Mouse (Mus musculus) C3H10T1/2 (cell line): ENCODE measurements around the gene Cox6b2. TPM values are rescaled to one million over a fixed set of nuclear protein-coding genes. Genes with fewer than 3 reads are reported as not detected.

Source experiments
- polyA plus RNA-seq, 2 experiments: library from polyadenylated mRNA; unstranded; fragments of >200 nt; fragmentation: generic; extraction: Trizol; gene quantifications; one replicate each; pipeline ENCODE4 v1.2.1; 2012; ENCODE audit warnings: missing spikeins in 2 of 2

Gene Cox6b2
- under 1 TPM; 0.08 to 0.26 TPM for polyA plus RNA-seq

DNA sequence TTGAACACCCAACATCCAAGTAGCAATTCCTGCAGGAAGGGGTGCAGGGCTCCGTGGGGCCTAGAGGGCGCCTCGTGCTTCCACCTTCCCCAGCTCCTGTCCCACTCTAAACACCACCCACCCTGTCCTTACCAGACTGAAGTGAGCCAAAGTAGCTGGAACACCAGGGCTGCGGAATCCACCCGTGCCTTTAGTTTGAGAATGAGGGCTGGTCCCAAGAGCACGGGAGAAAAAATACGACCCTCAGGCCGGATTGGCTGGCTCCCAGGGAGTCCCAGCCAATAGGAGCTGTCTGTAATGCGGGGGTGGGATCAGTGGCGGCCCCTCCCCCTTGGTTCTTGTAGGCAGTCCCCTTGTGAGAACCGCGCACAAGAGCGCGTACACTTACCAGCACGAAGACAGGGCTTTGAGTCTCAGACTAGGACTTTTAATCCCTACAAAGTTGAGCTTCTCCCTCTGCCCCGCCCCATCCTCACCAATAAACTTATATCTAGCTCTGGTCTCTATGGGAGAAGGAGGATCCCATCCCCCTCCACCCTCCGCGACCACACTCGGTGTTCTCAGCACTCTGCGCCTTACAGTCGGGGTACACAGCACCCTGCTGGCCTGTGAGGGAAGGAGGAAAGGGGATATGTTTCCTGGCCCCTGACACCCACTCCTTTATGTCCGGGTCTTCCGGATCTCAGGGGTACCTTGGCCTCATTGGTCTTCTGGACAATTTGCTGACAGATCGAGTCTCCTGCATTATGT is at the start of gene Cox6b2:
Gene Cox6b2 (minus strand): TSS at position 274 of the 750 bp plus-strand sequence.

DNA sequence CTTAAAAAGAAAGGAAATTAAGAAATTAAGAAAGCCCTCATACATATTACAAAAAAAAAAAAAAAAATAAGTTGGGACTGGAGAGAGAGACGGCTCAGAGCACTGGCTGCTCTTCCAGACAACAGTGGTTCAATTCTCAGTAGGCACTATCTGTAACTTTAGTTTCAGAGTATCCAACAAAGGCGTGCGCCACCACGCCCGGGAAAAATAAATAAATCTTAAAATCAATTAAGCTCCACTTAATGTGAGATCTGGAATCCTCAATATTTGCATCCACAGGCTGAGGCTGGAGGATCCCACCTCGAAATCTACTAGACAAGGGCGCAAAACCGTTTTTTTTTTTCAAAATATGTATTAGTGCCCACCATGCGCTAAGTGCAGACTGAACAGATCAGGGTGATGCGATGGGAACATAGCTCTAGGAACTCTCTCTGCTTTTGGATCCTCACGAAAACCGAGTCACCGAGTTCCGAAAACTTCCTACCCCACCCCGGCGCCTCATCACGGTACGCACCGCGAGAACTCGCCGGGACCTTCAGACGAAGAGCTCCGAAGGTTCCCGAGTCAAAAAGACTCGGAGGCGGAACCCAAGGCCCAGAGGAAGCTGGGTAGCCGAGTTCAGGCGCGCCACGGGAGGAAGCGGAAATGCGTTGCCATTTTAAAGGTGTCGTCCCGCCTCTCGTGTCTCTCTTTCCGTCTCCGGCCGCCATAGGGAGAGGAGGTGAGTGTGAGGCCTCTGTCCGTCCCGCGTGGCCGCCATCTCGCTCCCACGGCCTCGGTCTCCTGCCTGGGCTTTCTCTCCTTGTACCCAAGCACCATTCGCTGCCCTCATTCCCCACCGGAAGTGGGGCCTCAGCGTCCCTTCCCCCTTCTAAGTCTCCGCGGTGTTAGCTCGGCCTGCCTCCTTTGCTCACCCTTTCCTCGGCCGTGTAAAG is 39.7 kb upstream of the Cox6b2 start, which contains the start of gene Rpl28:
Gene Rpl28 (plus strand): TSS at position 597 of the 935 bp plus-strand sequence.

DNA sequence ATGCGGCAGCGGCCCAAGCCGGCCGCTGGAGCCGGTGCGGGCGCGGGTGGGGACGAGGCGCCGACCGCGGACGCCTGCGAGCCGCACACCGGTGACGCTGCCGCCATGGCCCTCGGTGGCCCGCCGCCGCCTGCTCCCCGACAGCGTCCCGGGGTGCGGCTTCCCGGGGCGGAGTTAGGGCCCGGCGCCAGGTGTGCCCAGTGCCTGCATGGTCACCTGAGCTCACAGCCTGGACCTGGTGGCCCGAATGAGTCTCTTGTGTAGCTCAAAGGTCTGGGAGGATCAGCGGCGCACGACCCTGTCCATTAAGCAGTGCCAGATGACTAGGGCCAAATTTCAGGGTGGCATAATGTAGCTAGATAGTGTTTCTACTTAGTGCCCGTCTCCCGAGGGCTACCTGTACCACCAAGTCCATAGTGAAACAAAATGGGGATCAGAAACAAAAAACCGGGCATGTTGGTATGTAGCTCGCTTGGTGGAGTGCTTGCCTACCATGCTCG is 36.6 kb upstream of the Cox6b2 start, which contains the start of gene Tmem238:
Gene Tmem238 (minus strand): TSS at position 221 of the 500 bp plus-strand sequence.

DNA sequence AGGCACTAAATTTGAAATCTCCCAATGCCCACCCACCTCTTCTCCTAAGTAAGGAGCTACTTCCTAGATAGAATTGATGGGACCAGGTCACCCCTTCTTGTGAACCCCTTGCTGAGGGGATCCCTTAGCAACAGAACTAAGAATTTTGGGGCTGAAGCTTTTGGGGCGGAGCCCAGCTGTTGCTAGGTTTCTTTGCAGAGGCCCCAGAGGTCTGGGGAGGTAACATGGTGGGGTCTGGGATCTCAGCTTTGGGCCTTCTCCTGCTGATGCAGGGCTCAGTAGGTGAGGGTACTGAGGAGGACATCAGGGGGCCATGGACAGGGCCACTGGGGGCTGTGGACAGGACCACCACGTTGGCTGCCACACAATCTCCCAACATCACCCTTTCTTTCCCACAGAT is 29.9 kb upstream of the Cox6b2 start, which contains the start of the genes Il11 and Tmem190:
Gene Il11 (minus strand): TSS at position 101 of the 400 bp plus-strand sequence.
Gene Tmem190 (plus strand): TSS at position 179 of the 400 bp plus-strand sequence.

DNA sequence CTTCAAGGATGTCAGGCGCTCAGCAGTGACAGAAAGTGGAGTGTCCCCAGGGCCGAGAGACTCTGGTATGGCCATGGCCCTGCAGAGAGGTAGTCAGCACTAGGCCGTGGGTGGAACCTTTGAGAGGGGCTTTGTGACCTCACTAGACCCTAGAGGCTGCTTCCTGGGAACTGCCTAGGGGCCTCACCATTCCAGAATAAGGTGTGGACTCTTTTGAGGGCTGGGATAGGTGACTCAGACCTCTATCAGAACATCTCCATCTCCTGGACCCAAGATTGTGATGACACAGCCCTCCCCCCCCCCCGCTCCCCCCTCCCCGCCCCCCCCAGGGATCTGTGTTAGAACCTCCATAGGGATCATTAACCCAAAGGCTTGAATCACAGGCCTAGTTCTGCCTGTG is 18.3 kb upstream of the Cox6b2 start, which contains the start of gene Fam71e2:
Gene Fam71e2 (minus strand): TSS at position 101 of the 400 bp plus-strand sequence.

DNA sequence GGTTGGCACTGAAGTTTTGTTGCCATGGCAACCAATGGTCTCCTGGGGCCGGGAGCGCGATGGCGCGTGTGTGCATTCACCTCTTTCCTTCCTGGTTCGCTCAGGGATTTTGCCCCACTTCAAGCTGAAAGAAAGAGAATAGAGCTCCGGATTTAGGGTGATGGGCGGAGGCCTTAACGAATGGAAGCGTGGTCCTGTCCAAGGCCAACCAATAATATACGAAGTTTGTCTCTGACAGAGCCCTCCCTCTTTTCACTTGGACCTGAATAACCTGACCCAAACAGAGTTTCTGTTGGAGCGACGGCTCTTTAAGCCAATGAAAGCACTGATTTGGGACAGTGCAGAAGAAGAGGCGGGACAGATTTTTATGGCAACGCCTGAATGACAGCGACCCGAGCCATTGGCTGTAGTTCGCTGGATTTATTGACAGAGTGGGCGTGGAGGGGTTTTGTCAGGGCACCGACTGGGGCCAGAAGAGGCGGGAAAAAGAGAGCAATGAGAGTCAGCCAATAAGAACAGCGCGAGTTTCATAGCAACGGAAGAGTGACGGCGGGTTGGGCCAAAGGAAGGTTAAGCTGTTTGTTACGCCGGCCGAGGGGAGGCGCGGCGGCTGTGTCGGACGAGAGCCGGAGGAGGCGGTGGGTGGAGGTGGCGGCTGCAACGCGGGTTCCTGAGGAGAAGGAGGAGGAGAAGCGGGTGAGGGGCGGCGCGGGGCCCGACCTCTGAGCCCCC is 13.2 kb downstream of the Cox6b2 start, which contains the start of gene Kmt5c:
Gene Kmt5c (plus strand): TSS at position 572 of the 732 bp plus-strand sequence.

DNA sequence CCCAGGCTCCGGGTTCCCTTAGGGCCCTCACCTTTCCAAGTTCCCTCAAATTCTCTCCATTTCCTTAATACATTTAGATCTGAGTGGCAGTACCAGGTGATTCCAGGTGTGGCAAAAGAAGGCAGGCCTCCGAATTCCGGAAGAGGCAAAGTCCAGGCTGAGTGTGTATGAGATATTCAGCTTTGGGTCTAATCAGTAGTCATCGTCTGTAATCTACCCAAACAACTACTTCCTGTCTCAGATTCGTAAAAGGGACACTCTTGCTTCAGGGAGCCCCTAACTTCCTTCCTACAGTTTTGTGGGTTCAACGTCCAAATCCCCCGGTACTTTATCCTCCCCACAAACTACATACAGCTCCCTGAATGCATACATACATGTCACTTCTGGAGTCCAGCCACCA is 27.7 kb downstream of the Cox6b2 start, which contains the start of gene Tmem150b:
Gene Tmem150b (minus strand): TSS at position 81 of the 400 bp plus-strand sequence.

Other genes with a start within 250 kb of the Cox6b2 start
- 1 to 10 TPM in 1 of 2 experiments, under 1 TPM in 1; 0.04 to 4.4 TPM for gene Tnnt1, start 236.7 kb downstream of the Cox6b2 start, polyA plus RNA-seq
- gene Tnni3, start 228.9 kb downstream of the Cox6b2 start, polyA plus RNA-seq, result 1 to 10 TPM in 1 of 2 experiments, under 1 TPM in 1; 0.12 to 3.6 TPM
- 1 to 10 TPM; 2.1 to 3.7 TPM for gene Dnaaf3, start 220.6 kb downstream of the Cox6b2 start, polyA plus RNA-seq
- gene Syt5, start 205.6 kb downstream of the Cox6b2 start, polyA plus RNA-seq, result under 1 TPM in 1 of 2 experiments, not detected in 1; 0.04 TPM
- gene Ptprh, start 149.1 kb downstream of the Cox6b2 start, polyA plus RNA-seq, result not detected
- 1 to 10 TPM; 1.9 to 4.9 TPM for gene Tmem86b, start 121.7 kb downstream of the Cox6b2 start, polyA plus RNA-seq
- gene Ppp6r1, start 94.1 kb downstream of the Cox6b2 start, polyA plus RNA-seq, result 10 to 100 TPM; 24.9 to 47.9 TPM
- gene Hspbp1, start 68.0 kb downstream of the Cox6b2 start, polyA plus RNA-seq, result 100 to 1,000 TPM in 1 of 2 experiments, 10 to 100 TPM in 1; 56.4 to 125 TPM
- gene Brsk1, start 62.5 kb downstream of the Cox6b2 start, polyA plus RNA-seq, result 10 to 100 TPM in 1 of 2 experiments, 1 to 10 TPM in 1; 3.8 to 11.2 TPM
- gene Tmem150b, start 27.8 kb downstream of the Cox6b2 start, polyA plus RNA-seq, result under 1 TPM; 0.02 to 0.27 TPM
- 10 to 100 TPM in 1 of 2 experiments, 1 to 10 TPM in 1; 6.4 to 30.2 TPM for gene Kmt5c, start 13.0 kb downstream of the Cox6b2 start, polyA plus RNA-seq
- gene Fam71e2, start 18.2 kb upstream of the Cox6b2 start, polyA plus RNA-seq, result not detected
- under 1 TPM; 0.66 to 0.91 TPM for gene Il11, start 29.8 kb upstream of the Cox6b2 start, polyA plus RNA-seq
- 1 to 10 TPM in 1 of 2 experiments, under 1 TPM in 1; 0.61 to 1.1 TPM for gene Tmem190, start 29.8 kb upstream of the Cox6b2 start, polyA plus RNA-seq
- 10 to 100 TPM in 1 of 2 experiments, 1 to 10 TPM in 1; 9.5 to 53.2 TPM for gene Tmem238, start 36.6 kb upstream of the Cox6b2 start, polyA plus RNA-seq
- gene Rpl28, start 39.8 kb upstream of the Cox6b2 start, polyA plus RNA-seq, result over 10,000 TPM in 1 of 2 experiments, 1,000 to 10,000 TPM in 1; 4,560 to 11,128 TPM
- 100 to 1,000 TPM; 315 to 381 TPM for gene Ube2s, start 59.5 kb upstream of the Cox6b2 start, polyA plus RNA-seq
- not detected for gene Shisa7, start 91.6 kb upstream of the Cox6b2 start, polyA plus RNA-seq
- under 1 TPM; 0.18 to 0.59 TPM for gene Isoc2b, start 117.2 kb upstream of the Cox6b2 start, polyA plus RNA-seq
- 1 to 10 TPM; 1.5 to 3.4 TPM for gene Isoc2a, start 124.1 kb upstream of the Cox6b2 start, polyA plus RNA-seq
- under 1 TPM in 1 of 2 experiments, not detected in 1; 0.19 TPM for gene Gm36210, start 153.4 kb upstream of the Cox6b2 start, polyA plus RNA-seq
- 10 to 100 TPM in 1 of 2 experiments, 1 to 10 TPM in 1; 8.1 to 11.7 TPM for gene Zfp628, start 162.1 kb upstream of the Cox6b2 start, polyA plus RNA-seq
- gene Nat14, start 168.9 kb upstream of the Cox6b2 start, polyA plus RNA-seq, result 1 to 10 TPM in 1 of 2 experiments, under 1 TPM in 1; 0.78 to 6.7 TPM
- gene Ssc5d, start 172.7 kb upstream of the Cox6b2 start, polyA plus RNA-seq, result 10 to 100 TPM in 1 of 2 experiments, 1 to 10 TPM in 1; 4.7 to 87.9 TPM
- gene Sbk2, start 211.3 kb upstream of the Cox6b2 start, polyA plus RNA-seq, result under 1 TPM; 0.01 to 0.13 TPM
- under 1 TPM; 0.01 to 0.13 TPM for gene Sbk3, start 218.1 kb upstream of the Cox6b2 start, polyA plus RNA-seq
- 10 to 100 TPM in 1 of 2 experiments, 1 to 10 TPM in 1; 7.9 to 20.1 TPM for gene Zfp579, start 243.1 kb upstream of the Cox6b2 start, polyA plus RNA-seq